Mouse (Mus musculus) right cerebral cortex, postnatal 10 days (tissue): ENCODE data around the gene Fbxo7.

Experiments
- DNase-seq, 2 experiments: peaks; one replicate each; pipeline ENCODE4 v3.0.0; 2021; ENCODE audit warnings: low spot score in 2 of 2

The Fbxo7 gene

GRCm38 (mm10) chr10:86043651-86044050 lies 21.9 kb downstream of the Fbxo7 start:
- DNase-seq: no peak

DNA sequence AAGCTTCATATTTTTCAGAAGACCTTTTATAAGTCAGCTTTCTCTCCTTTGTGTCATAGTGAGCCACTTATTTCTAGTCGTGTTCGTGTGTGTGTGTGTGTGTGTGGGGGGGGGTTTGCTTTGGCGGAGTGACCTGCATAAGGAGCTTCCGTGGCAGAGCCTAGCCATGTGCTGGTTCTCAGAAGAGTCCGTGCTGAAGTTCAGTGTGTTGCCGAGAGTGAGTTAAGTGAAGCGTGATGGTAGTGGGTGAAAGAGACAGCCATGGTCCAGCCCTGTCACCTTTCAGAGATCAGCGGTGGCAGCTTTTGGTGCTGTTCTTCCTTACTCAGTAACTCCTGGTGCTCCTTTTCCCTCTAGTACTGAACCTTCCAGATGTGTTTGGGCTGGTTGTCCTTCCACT lies 22.3 kb downstream of the Fbxo7 start:
- DNase-seq: no peak

DNA sequence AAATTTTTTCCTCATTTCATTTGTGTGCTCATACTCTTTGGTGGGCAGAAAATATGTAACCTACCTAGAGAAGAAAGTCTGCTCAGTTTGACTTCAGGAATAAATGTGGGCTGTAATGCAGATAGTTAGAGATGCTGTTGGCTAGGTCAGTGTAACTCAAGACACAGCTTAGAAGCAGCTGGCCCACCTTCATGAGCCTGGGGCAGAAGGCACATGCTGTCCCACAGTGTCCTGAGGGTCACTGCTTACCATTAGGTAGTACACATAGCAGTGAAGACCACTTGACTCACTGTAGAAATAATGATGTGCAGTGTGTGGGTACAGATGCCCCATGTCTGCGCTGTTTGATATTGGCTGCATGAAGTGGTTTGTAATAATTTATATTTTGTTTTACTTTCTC lies 24.6 kb downstream of the Fbxo7 start:
- peak in 1 of 2 experiments; percentile 16 for DNase-seq

- peak; percentile 15 to 20 for DNase-seq
These were observed 26.0 kb downstream of the Fbxo7 start for GRCm38 (mm10) chr10:86047786-86048185.

DNA sequence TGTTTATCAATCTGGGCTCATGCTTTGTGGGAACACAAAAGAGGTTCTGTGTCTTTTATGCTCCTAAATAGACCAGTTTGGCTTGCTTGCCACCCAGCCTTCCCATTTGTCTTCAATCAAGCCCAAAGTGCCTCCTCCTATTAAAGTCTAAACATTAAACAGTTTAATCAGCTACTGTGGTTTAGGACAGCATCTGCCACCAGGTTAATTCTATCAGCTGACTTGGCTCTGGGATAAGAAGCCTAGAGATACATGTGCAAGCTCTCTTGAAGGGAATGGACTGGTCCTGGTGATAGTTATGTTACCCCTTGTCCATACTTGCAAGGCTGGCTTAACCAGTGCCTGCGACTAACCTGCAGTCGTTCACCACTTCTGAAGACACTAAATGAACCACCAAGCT lies 28.8 kb downstream of the Fbxo7 start:
- DNase-seq: peak; percentile 8 to 16

DNA sequence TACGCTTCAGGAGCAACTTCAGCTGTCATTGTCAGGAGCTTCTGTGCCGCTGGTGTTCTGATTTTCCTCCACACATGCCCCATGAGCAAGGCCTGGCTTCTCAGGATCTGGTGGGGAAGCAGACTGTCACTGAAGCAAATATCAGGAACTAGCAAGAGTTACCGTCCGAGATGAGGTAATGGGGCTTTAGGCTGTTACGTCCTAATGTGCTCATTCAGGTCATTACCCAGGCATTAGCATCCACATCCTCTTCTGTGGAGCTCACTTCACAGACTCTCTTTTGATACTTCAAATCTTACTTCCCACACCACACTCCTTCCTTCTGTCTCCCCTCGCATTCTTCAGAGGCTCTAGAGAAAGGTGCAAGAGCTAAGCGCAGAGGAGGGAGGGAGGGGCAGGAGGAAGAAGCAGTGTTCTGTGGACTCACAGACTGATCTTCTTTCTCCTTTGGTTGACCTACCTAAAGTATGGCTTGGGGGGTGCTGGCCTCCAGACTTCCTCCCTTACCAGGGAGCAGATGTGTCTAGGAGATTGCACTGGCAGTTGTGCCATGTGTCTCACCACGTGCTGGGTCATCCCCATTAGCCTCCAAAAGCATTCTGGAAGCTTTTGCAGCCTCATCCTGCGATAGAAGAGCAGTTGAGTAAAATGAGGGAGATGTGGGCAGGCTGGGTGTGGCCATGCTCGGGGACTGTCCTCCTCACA lies 31.2 kb downstream of the Fbxo7 start:
- DNase-seq: peak; percentile 14 to 18

DNA sequence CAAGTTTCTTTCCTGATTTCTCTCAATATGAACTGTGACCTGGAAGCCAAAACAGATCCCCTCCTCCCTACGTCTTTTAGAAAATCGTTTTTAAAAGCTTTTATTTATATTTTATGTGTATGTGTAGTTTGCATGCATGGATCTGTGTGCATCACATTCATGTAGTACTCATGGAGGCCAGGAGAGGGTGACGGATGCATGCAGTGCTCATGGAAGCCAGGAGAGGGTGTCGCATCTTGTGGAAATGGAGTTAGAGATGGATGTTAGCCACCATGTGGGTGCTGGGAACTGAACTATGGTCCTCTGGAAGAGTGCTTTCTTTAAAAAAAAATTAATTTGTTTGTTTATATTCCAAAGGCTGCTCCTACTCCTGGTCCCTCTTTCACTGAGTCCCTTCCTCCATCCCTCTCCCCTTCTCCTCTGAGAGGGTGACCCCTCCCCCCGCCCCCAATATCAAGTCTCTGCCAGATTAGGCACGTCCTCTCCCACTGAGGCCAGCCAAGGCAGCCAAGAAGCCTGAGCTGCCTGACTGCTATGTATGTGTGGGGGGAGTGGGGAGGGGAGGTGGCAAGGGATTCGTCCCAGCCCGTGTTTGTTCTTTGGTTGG lies 34.6 kb downstream of the Fbxo7 start:
- DNase-seq: peak; percentile 14 to 15

DNA sequence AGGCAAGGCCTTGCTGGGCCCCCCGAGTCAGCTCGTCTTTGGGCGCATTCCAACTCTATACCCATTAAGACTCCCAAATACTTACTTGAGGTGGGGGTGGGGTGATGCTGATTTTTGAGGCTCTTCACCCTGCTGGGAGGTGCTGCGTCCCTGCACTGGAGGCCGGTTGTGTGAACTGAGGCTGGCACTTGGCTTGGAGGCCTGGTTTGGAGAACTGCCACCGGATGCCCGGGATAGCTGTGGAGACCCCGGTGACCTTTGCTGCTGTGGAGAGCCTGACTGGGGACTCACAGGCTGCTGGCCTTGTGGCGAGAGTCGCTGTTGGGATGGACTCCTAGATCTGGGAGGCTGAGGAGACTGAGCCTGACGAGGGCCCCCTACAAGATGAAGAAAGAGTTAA lies 35.5 kb downstream of the Fbxo7 start:
- DNase-seq: peak in 1 of 2 experiments; percentile 25

- DNase-seq: peak in 1 of 2 experiments; percentile 6
These were observed 35.9 kb downstream of the Fbxo7 start for GRCm38 (mm10) chr10:86057712-86058111.

DNA sequence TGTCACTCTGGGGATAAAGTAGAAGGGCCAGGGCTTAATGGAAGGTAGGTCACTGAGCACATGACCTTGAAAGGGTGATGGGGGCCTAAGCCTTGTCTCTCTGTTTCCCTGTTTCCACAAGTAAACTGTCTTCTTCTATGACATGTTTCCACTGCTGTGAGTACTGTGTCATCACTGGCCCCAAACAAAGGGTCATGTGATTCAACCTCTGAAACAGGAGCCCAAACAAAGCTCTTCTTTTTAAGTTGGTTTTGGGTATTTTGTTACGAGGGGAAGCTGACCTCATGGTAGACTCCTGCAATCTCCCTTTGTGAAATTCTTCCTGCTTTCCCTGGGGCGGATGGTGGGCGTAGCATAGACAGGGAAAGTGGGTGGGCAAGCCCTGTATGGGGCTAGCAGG lies 38.5 kb downstream of the Fbxo7 start:
- peak in 1 of 2 experiments; percentile 4 for DNase-seq

DNA sequence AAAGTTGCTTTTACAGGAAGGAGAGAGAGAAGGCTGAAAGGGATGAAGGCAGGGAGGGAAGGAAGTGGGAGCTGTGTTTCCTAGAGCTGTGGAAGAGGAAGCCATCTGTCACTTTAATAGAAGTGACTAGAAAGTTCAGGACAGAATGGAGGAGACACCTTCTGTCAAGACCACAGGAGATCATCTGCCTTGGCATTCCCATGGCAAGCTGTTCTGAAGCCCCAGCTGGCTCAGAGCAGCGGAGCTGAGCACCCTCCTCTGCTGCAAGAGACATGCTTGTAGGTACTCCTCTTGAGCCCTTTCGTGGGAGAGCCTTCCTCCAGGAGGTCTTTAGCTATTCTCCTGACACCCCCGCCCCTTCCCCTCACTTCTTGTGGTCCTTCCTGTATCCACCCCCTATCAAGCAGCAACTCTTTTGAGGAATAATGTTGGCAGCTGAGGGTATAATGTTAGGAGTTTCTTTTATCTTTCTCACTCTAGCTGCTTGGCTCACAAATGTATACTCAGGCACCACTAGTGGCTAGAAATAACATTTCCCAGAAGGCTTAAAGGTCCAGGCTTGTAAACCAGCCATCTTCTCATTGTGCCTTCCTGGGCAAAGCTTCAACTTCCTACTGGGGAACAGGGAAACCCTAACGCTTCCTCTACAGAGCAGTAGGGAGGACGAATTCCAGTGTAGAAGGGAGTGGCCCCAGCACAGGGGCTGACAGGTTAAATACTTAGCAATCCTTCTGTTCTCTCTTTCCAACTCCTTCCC lies 40.7 kb downstream of the Fbxo7 start:
- peak in 1 of 2 experiments; percentile 26 for DNase-seq

DNA sequence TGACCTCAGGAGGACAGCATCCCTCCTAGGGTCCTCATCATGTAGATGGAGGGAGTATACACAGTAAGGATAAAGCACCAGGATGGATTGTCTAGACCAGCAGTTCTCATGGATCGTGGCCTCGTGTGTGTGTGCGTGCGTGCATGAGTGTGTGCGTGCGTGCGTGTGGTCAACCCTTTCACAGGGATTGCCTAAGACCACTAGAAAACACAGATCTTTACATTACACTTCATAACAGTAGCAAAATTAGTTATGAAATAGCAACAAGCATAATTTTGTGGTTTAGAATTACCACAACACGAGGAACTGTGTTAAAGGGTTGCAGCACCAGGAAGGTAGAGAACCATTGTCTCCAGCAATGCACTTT lies 41.2 kb downstream of the Fbxo7 start:
- no peak for DNase-seq

GRCm38 (mm10) chr10:86064937-86065336 lies 43.2 kb downstream of the Fbxo7 start:
- peak; percentile 85 to 86 for DNase-seq

- DNase-seq: peak in 1 of 2 experiments; percentile 15
These were observed 43.9 kb downstream of the Fbxo7 start for GRCm38 (mm10) chr10:86065661-86066060.

- no peak for DNase-seq
These were observed 44.9 kb downstream of the Fbxo7 start for GRCm38 (mm10) chr10:86066651-86067050.

- no peak for DNase-seq
These were observed 46.1 kb downstream of the Fbxo7 start for GRCm38 (mm10) chr10:86067911-86068310.

DNA sequence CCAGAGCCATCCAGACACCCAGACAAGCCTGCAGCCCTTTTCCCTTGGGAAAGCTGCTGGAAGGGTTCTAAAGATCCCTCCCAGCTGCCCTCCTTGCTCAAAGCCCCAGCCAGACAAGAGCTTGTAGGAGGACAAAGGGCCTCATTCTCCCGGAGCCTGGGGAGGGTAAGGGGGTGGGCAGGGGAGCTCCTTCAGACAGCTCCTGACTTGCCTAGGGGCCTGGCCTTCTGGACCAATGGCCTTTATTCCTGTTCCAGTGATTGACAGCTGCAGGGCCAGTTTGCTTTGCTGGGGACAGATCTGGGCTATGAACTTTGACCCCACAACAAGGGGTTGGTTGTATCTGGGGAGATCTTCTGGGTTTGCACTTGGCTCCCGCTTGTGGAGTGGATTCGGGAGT lies 47.6 kb downstream of the Fbxo7 start:
- DNase-seq: peak in 1 of 2 experiments; percentile 40

GRCm38 (mm10) chr10:86070751-86071150 lies 49.0 kb downstream of the Fbxo7 start:
- no peak for DNase-seq

DNA sequence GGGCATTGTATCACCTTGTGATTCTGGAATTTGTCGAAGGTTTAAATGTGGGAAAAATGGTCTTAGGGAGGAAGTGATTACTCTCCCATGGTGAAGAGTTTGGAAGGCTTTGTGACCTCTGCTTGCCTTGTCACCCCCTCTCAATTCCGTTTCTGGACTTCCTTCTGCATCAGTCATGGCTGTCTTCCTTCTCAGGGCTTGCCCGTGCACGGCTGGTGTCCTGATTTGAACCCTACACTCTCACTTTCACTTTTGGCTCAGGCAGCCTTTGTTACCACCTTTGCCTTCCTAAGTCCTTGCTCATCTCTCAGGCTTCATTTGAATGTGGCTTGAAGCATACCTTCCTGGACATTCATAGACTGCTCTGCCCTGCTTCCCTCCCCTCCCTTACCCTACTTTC lies 52.4 kb downstream of the Fbxo7 start:
- DNase-seq: no peak

GRCm38 (mm10) chr10:86074971-86075711 lies 53.4 kb downstream of the Fbxo7 start:
- DNase-seq: no peak

GRCm38 (mm10) chr10:86077272-86077671 lies 55.5 kb downstream of the Fbxo7 start:
- DNase-seq: no peak

DNA sequence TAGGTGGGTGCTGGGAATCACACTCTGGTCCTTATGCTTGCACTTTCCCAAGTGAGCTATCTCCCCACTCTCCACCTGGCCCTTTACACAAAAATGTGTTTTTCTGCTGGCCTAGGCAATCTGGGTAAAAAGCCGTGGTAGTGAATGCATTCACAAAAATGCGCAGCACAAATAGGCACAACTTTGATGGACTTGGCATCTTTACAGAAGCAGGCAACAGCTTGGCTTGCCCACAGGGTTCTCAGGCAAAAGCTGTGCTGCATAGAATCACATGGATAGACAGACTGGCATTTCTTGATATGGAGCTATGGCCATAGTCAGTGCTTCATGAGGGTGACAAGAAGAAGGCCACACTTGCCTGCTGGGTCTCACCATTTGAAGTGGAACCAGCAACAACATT lies 57.0 kb downstream of the Fbxo7 start:
- DNase-seq: no peak
